Mouse (Mus musculus) liver, embryonic 12.5 days (tissue): Measurements from ENCODE around the gene Olfr685. TPM values are rescaled to one million over a fixed set of nuclear protein-coding genes. Genes with fewer than 3 reads are reported as not detected.

Experiments
- ATAC-seq: fragments of 200-750 bp; cut with Nextera tagmentation; 2 replicates; pipeline ENCODE4 v1.8.0; 2017; ENCODE audit warnings: moderate number of reproducible peaks, mild to moderate bottlenecking, moderate library complexity
- H3K27ac ChIP-seq: fragments of 300-500 bp; sonication (generic); 2 replicates; pipeline ENCODE4 v1.5.1; 2016; ENCODE audit warnings: mild to moderate bottlenecking
- H3K27me3 ChIP-seq: fragments of 300-500 bp; sonication (generic); replicated peaks from 2 replicates; pipeline ENCODE4 v1.6.1; 2016; ENCODE audit warnings: mild to moderate bottlenecking, moderate library complexity
- H3K36me3 ChIP-seq: fragments of 300-500 bp; sonication (generic); 2 replicates; pipeline ENCODE4 v1.6.1; 2016; ENCODE audit warnings: mild to moderate bottlenecking, moderate library complexity
- H3K4me1 ChIP-seq: fragments of 300-500 bp; sonication (generic); 2 replicates; pipeline ENCODE4 v1.6.1; 2016
- H3K4me2 ChIP-seq: fragments of 300-500 bp; sonication (generic); 2 replicates; pipeline ENCODE4 v1.6.1; 2016; ENCODE audit warnings: mild to moderate bottlenecking, moderate library complexity
- H3K4me3 ChIP-seq: fragments of 300-500 bp; sonication (generic); 2 replicates; pipeline ENCODE4 v1.5.1; 2016; ENCODE audit warnings: mild to moderate bottlenecking, moderate library complexity
- H3K9ac ChIP-seq: fragments of 300-500 bp; sonication (generic); 2 replicates; pipeline ENCODE4 v1.6.1; 2016; ENCODE audit warnings: mild to moderate bottlenecking, moderate library complexity
- H3K9me3 ChIP-seq: fragments of 300-500 bp; sonication (generic); replicated peaks from 2 replicates; pipeline ENCODE4 v1.6.1; 2016; ENCODE audit warnings: mild to moderate bottlenecking, moderate library complexity
- WGBS: fragments of 180-500 bp; shearing (Covaris S2); methylation state at CpG from one replicate; pipeline ENCODE4 v1.1.7; 2016; ENCODE audit not compliant: insufficient replicate concordance; 5-methylcytosine and 5-hydroxymethylcytosine counted together
- polyA plus RNA-seq: library from polyadenylated mRNA; unstranded; fragments of >200 nt; fragmentation: Nextera tagmentation; extraction: Ambion mirVana; gene quantifications from 2 replicates; pipeline ENCODE4 v1.2.1, GENCODE M21; 2016

Gene Olfr685
- polyA plus RNA-seq = not detected in 2 replicates

DNA sequence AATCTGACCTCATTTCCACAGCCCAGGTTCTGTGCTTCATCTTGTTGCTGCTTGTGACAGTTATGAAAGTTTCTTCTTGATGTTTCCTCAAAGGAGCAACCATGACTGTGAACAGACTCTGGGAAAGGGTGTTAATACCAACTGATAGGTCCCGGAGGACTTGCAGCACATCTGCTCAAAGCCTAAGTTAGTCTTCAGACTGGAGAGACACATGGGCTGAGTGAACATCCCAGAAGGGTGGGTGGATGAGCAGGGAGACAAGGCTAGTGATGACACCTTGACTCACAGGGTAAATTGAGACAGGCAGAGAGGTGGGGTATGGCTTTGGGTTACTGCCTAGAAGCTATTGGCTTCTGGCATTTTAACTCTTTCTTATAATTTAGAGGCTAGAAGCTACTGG lies at the start of gene Olfr685:
Olfr685 (minus strand) TSS at position 101 of the 400 bp plus-strand sequence.
- Histone ChIP-seq H3K9me3 (no peaks in the 10 kb centered on the region), H3K4me3 (no peak within 1 kb of the TSS), H3K36me3 (no peaks in the 10 kb centered on the region), H3K9ac (no peak within 1 kb of the TSS), H3K4me2 (no peak within 1 kb of the TSS), H3K27me3 (no peaks in the 10 kb centered on the region), H3K4me1 (no peaks in the 10 kb centered on the region), H3K27ac (no peak within 1 kb of the TSS)
- ATAC-seq = no peak
- WGBS = 66% methylated on average over 1 of the region's 1 CpGs

DNA sequence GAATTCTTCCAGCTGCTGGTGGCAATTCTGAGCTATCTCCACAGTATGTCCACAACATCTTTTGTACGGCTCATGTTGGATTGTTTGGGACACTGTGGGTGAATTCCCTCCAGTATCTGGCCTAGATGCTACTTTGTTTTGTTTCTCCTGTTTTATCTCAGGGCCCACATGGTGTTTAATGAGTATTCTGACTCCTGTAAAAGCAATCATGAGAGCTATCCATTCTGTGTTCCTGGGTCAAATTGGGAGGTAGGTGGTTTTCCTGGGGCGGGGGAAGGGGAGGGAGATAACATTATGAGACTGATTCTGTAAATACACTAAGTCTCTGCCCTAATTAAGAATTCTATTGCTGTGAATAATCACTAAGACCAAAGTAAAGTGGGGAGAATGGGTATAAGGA lies 43.6 kb upstream of the Olfr685 start:
- H3K27me3 ChIP-seq = no peaks in the 10 kb centered on the region
- H3K9me3 ChIP-seq = no peaks in the 10 kb centered on the region
- no peak overlapping the region for H3K27ac ChIP-seq
- H3K36me3 ChIP-seq = no peaks in the 10 kb centered on the region
- no peak overlapping the region for H3K9ac ChIP-seq
- H3K4me2 ChIP-seq = no peak overlapping the region
- H3K4me1 ChIP-seq = peaks cover 6% of the 10 kb centered on the region; the same call in 1 of the 2 replicates
- H3K4me3 ChIP-seq = no peak overlapping the region
- 60% methylated on average over 2 of the region's 2 CpGs for WGBS
- ATAC-seq = no peak

DNA sequence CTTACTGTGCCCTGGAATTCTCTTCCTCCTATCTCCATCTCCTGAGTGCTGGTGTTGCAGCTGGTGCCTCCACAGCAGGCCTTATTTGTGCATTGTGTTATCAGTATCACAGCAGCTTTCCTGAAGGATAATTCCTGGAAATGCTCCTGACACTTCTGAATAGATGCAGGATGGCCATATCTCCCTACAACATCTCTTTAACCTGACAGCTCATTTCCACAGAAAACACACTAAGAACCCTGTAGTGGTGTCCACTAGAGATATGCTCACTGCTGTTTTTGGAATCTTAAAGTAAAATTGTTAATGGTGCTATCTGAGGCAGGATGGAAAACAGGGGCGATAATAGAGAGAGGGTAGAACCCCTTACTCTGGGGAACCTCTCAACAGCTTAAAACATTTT lies 42.3 kb upstream of the Olfr685 start:
- 0 out of 2 replicates have a peak, but pooled peaks have one; percentile 42 for ATAC-seq
- H3K9me3 ChIP-seq = no peaks in the 10 kb centered on the region
- H3K4me3 ChIP-seq = no peak overlapping the region
- no peaks in the 10 kb centered on the region for H3K36me3 ChIP-seq
- 35% methylated on average over 1 of the region's 1 CpGs for WGBS
- H3K9ac ChIP-seq = no peak overlapping the region
- no peak overlapping the region for H3K27ac ChIP-seq
- H3K4me2 ChIP-seq = no peak overlapping the region
- H3K27me3 ChIP-seq = no peaks in the 10 kb centered on the region
- peaks cover 6% of the 10 kb centered on the region; the same call in 1 of the 2 replicates for H3K4me1 ChIP-seq

DNA sequence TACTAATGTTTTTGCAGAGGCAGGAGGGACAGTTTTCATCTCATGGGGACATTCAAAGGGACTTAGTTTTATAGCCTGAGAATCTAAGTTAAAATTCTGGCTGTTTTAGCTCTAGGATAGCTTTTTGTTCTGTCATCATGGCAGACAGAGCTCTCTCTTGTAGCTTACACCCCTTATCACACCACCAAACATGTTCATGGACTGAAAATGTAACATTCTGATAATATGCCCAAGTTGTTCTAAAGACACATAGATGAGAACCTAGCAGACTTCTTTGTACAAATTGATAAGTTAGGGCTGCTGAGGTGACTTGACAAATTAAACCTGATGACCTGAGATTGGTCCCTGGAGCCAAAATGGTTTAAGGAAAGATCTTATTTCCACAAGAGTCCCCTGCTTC lies 40.9 kb upstream of the Olfr685 start:
- Histone ChIP-seq H3K4me2 (no peak overlapping the region), H3K4me3 (no peak overlapping the region), H3K27me3 (no peaks in the 10 kb centered on the region), H3K4me1 (peaks cover 6% of the 10 kb centered on the region; the same call in 1 of the 2 replicates), H3K9me3 (no peaks in the 10 kb centered on the region), H3K9ac (no peak overlapping the region), H3K36me3 (no peaks in the 10 kb centered on the region), H3K27ac (peak overlapping the region; percentile 36; the same call in 1 of the 2 replicates)
- peak; percentile 78 for ATAC-seq

DNA sequence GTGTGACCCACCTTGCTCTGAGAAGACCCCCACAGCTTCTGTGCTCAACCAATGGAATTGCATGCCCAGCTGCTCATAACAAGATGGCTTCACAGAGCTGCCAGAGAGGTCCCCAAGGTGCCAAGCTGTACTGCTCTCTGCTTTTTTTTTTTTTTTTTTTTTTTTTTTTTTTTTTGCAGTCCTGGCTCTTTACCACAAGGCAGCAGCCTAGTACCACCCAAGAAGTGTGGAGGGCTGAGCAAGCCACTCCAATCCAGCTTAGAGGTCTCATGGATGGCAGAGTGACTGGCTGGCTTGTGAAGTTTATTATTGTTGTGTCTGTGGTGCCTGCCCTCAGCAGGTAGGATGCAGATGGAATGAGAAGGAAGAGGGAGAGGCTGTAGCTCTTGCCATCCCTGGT lies 40.3 kb upstream of the Olfr685 start:
- Histone ChIP-seq H3K4me2 (no peak overlapping the region), H3K27ac (peak overlapping the region; percentile 36; the same call in 1 of the 2 replicates), H3K36me3 (no peaks in the 10 kb centered on the region), H3K27me3 (no peaks in the 10 kb centered on the region), H3K9me3 (no peaks in the 10 kb centered on the region), H3K9ac (no peak overlapping the region), H3K4me3 (no peak overlapping the region), H3K4me1 (peaks cover 6% of the 10 kb centered on the region; the same call in 1 of the 2 replicates)
- peak; percentile 61; the same call in 1 of the 2 replicates for ATAC-seq

DNA sequence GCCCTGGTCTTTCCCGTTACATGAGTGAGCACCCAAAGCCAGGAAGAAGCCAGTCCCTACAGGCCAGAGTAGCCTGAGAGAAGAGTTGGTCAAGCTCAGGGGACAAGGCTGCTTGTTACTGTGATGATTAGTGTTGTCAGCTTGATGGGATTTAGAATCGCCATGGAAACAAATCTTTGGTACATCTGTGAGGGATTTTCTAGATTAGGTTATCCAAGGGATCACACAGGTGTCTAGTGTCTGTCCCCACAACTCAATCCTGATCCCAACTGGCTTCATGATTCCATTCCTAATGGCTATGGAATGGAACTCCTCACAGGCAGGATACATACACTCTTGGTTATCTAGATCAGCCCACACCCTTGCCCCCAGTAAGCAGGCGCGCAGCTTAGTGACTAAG lies 32.5 kb upstream of the Olfr685 start:
- H3K27ac ChIP-seq = no peak overlapping the region
- no peak overlapping the region for H3K4me3 ChIP-seq
- H3K36me3 ChIP-seq = no peaks in the 10 kb centered on the region
- no peaks in the 10 kb centered on the region for H3K27me3 ChIP-seq
- no peaks in the 10 kb centered on the region for H3K4me1 ChIP-seq
- no peak overlapping the region for H3K4me2 ChIP-seq
- no peak for ATAC-seq
- WGBS = 65% methylated on average over 4 of the region's 4 CpGs
- no peaks in the 10 kb centered on the region for H3K9me3 ChIP-seq
- no peak overlapping the region for H3K9ac ChIP-seq

DNA sequence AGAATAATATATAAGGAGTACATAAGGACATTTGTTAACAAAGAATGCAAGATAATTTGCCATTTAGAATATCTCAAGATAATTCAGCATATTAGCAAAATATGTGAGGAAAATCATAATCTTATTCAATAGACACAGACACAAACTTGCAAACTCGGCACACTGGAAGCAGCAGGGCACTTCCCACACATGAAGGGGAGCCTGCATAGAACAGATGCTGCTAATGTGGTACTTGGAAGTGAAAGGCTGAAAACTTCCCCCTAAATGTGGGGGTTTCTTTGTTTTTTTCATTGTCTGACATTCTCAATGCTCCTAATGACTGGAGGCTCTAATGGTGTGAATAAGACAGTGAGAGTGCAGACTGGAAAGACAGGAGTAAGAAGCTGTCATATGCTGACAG lies 28.9 kb upstream of the Olfr685 start:
- no peak overlapping the region for H3K4me2 ChIP-seq
- WGBS = 45% methylated on average over 1 of the region's 1 CpGs
- H3K4me3 ChIP-seq = no peak overlapping the region
- no peak overlapping the region for H3K27ac ChIP-seq
- H3K9me3 ChIP-seq = no peaks in the 10 kb centered on the region
- H3K9ac ChIP-seq = no peak overlapping the region
- ATAC-seq = no peak
- H3K27me3 ChIP-seq = no peaks in the 10 kb centered on the region
- no peaks in the 10 kb centered on the region for H3K36me3 ChIP-seq
- H3K4me1 ChIP-seq = no peaks in the 10 kb centered on the region

DNA sequence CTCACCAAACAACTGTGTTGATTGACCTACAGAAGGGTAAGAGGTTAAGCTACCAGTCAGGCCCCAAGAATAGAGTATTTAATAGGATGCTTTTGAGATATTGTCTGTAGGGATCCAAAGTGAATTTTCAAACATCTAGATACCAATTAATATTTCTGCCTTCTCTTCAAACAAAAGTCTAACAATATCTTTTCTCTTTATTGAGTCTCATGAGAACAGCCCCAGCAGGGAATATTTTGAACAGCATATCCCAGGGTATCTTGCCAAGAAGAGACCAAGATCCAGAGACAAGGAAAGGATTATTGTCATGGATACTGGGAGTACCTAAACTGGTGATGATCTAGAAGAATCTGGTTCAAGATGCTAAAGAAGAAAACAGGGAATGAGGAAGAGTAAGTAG lies 21.6 kb upstream of the Olfr685 start, which contains the start of gene Olfr686:
Olfr686 (minus strand) TSS at position 101 of the 400 bp plus-strand sequence.
- H3K4me3 ChIP-seq = no peak within 1 kb of the TSS
- no peaks in the 10 kb centered on the region for H3K4me1 ChIP-seq
- no peak within 1 kb of the TSS for H3K4me2 ChIP-seq
- H3K36me3 ChIP-seq = no peaks in the 10 kb centered on the region
- H3K27ac ChIP-seq = no peak within 1 kb of the TSS
- H3K27me3 ChIP-seq = no peaks in the 10 kb centered on the region
- no peak for ATAC-seq
- H3K9me3 ChIP-seq = no peaks in the 10 kb centered on the region
- no peak within 1 kb of the TSS for H3K9ac ChIP-seq

DNA sequence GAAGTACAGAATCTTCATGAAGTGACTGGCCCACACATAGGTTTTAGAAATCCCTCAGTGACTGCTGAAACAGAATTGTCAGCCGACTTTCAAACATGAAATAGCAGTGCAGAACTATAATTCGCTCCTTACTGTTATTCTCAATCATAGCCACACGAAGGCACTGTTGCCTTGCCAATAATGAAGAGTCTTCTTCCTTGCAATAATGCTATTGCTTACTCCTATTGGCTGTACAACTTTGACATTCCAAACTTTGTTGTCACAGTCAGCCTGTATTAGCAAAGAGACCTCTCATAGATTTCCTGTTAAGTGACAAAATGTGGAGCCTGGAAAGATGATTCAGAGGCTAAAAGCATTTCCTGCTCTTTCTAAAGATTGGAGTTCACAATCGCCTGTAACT lies 15.0 kb downstream of the Olfr685 start:
- H3K27ac ChIP-seq = no peak overlapping the region
- WGBS = 35% methylated on average over 4 of the region's 4 CpGs

DNA sequence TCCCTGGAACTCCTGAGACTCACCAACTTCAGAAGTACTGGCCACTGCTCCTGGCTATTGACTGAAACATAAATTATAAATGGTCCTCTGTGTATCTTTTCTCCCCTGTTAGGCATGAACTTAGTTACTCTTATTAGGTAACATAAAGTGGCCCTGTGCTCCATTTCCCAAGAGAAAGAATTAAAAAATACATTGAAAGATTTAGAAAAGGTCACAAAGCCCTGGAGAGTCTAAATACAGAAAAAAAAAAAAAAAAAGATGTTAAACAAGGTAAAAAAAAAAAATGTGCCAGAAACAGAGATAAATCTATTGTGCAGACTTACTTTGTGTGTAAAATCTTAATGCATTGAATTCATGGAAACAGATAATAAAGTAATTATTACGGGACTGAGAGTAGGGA lies 22.3 kb downstream of the Olfr685 start, which contains the start of gene Olfr684:
Olfr684 (minus strand) TSS at position 101 of the 400 bp plus-strand sequence.
- no peak for ATAC-seq
- H3K4me2 ChIP-seq = no peak within 1 kb of the TSS
- H3K36me3 ChIP-seq = no peaks in the 10 kb centered on the region
- H3K9ac ChIP-seq = no peak within 1 kb of the TSS
- 64% methylated on average over 1 of the region's 1 CpGs for WGBS
- no peak within 1 kb of the TSS for H3K27ac ChIP-seq
- H3K4me1 ChIP-seq = no peaks in the 10 kb centered on the region
- H3K27me3 ChIP-seq = no peaks in the 10 kb centered on the region
- no peak within 1 kb of the TSS for H3K4me3 ChIP-seq
- no peaks in the 10 kb centered on the region for H3K9me3 ChIP-seq

More for the DNA sequence above, 15.0 kb downstream of the Olfr685 start:
- H3K27me3 ChIP-seq = no peaks in the 10 kb centered on the region
- H3K9me3 ChIP-seq = no peaks in the 10 kb centered on the region
- H3K9ac ChIP-seq = no peak overlapping the region
- H3K4me3 ChIP-seq = no peak overlapping the region
- no peak for ATAC-seq
- H3K4me1 ChIP-seq = no peaks in the 10 kb centered on the region
- H3K4me2 ChIP-seq = no peak overlapping the region
- H3K36me3 ChIP-seq = no peaks in the 10 kb centered on the region

DNA sequence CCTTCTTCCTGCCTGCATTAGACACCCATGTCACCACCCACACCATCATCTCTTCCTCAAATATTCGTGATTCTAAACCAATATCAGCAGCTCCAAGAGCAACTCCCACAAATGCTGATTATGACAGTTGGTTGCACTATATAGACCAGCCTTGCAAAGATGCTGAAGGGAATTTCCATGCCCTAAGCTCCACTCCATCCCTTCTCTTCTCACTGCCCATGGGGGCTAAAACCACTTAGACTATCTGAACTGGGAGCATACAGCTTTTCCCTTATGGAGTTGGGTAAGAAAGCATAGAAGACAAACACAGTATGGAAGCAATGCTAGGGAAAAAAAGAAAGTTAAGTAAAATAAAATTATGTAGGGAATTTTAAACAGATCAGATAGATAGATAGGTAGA lies 38.9 kb downstream of the Olfr685 start, which contains the start of gene Olfr683:
Olfr683 (minus strand) TSS at position 101 of the 400 bp plus-strand sequence.
- Histone ChIP-seq H3K36me3 (no peaks in the 10 kb centered on the region), H3K27ac (no peak within 1 kb of the TSS)
- WGBS = 54% methylated on average over 1 of the region's 1 CpGs

DNA sequence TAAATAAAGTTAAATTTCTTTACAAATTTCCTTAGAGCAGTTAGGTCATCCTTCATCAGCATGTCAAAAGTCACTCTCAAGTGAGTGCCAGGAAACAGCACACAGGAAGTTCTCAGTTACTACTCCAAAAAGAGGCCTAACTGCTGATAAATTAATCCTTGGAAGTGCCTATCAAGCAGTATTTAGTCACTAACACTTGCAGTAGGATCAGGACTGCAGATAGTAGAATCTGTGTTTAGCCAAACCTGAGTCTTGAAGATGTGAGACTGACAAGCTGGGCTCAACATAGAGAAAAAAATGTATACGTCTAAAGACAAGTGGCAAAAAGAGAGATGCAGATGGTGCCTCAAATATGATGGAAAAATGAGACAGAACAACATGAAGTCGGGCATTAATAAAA lies 44.5 kb downstream of the Olfr685 start:
- no peak for ATAC-seq
- WGBS = 49% methylated on average over 2 of the region's 2 CpGs
- Histone ChIP-seq H3K36me3 (no peaks in the 10 kb centered on the region), H3K27me3 (no peaks in the 10 kb centered on the region), H3K27ac (no peak overlapping the region), H3K4me3 (no peak overlapping the region), H3K4me1 (no peaks in the 10 kb centered on the region), H3K4me2 (no peak overlapping the region), H3K9ac (no peak overlapping the region), H3K9me3 (no peaks in the 10 kb centered on the region)

More for the DNA sequence above, 38.9 kb downstream of the Olfr685 start, which contains the start of gene Olfr683:
- no peak for ATAC-seq
- Histone ChIP-seq H3K9me3 (no peaks in the 10 kb centered on the region), H3K4me2 (no peak within 1 kb of the TSS), H3K4me1 (no peaks in the 10 kb centered on the region), H3K9ac (no peak within 1 kb of the TSS), H3K4me3 (no peak within 1 kb of the TSS), H3K27me3 (no peaks in the 10 kb centered on the region)
